Mouse (Mus musculus): ENCODE results near the gene Ppef2. TPM values are rescaled to one million over a fixed set of nuclear protein-coding genes. Genes with fewer than 3 reads are reported as not detected.

The Ppef2 gene
- polyA plus RNA-seq, 2 experiments, result 0.94 TPM; not detected in 1

DNA sequence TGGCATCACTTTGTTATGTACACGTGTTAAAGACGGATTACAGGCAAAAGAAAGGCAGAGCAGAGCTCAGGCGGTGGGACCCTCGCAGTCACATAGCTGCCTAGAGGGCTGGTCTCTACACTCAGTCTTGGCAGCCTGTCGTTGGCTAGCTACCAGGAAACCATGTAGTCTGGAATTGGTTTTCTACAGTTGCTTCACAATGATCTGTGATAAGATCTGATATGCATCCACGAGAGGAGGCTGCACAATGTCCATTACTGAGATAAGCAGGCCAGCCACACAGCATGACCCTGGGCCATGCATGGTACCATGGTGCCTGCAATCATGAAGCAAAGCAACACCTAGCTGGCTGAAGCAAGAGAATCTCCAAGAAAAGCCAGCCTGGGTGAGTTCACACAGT is 31.8 kb upstream of the Ppef2 start:
- DNase-seq (ENCODE audit: low spot score), result no peak
- Histone ChIP-seq H3K9me3 (ENCODE audit: control insufficient read depth, low read length) (no peaks in the 10 kb centered on the region), H3K4me3 (replicated peaks; ENCODE audit: low read length) (no peak overlapping the region), H3K4me2 (replicated peaks; ENCODE audit: low read depth, low read length, severe bottlenecking) (no peak overlapping the region), H3K4me1 (ENCODE audit: control insufficient read depth, insufficient read depth, low read length) (no peaks in the 10 kb centered on the region), H3K9ac (ENCODE audit: low read depth, low read length, severe bottlenecking) (no peak overlapping the region), H3K27me3 (ENCODE audit: control insufficient read depth, insufficient read depth, low read length) (no peaks in the 10 kb centered on the region), H3K36me3 (ENCODE audit: control insufficient read depth, insufficient read depth, low read length) (peaks cover 74% of the 10 kb centered on the region), H3K27ac (replicated peaks; ENCODE audit: low read depth, low read length) (no peak overlapping the region)
- no peak for TF ChIP-seq POLR2A (IDR thresholded peaks at IDR 0.05; ENCODE audit: borderline replicate concordance, extremely low read depth, insufficient read depth, insufficient read length)
- WGBS, result 87% methylated on average over 6 of the region's 6 CpGs
- no peak for ATAC-seq (ENCODE audit: low FRiP score, low read depth)

DNA sequence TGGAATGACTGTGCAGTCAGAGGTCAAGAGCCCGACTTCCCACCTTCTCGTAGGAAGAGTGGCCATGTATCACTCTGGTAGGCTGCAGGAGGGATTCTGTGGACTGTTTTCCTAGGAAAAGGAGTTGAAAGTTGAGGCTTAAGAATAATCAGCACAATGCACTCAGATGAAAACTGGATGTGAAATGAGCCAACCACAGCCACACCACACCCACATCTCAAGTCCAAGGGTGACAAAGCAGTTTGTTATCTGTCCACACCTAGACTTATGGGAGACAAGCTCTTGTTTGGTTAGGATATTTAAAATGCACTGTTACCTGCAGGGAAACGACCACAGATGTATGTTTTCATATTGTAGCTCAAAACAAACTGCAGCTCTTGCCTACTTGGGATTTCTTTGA is 27.0 kb upstream of the Ppef2 start:
- 78% methylated on average over 3 of the region's 3 CpGs for WGBS

DNA sequence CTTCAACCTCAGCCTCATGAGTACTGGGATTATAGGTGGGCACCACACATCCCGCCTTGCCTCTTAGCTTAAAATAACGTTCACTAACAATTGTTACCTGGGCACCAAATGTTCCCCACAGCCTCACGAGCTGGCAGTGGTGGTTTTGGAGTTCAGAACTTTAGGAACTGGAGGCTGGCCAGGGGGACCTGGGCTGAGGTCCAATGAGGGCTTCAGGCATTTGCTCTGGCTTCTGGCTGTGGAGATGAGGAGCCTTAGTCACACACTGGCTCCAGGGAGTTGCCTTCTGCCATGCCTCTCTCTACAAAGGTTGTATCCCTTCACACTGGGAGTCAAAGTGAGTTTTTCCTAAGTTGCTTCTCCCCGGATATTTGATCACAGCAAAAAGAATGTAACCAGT is 26.5 kb upstream of the Ppef2 start:
- H3K36me3 ChIP-seq (ENCODE audit: control insufficient read depth, insufficient read depth, low read length), result peaks cover 26% of the 10 kb centered on the region
- WGBS, result 74% methylated on average over 4 of the region's 4 CpGs
- no peaks in the 10 kb centered on the region for H3K9me3 ChIP-seq (ENCODE audit: control insufficient read depth, low read length)
- no peak for DNase-seq (ENCODE audit: low spot score)
- no peak for ATAC-seq (ENCODE audit: low FRiP score, low read depth)
- no peak for TF ChIP-seq POLR2A (IDR thresholded peaks at IDR 0.05; ENCODE audit: borderline replicate concordance, extremely low read depth, insufficient read depth, insufficient read length)
- H3K4me2 ChIP-seq (replicated peaks; ENCODE audit: low read depth, low read length, severe bottlenecking), result no peak overlapping the region
- peaks cover 7% of the 10 kb centered on the region; the same call in 1 of the 2 replicates for H3K4me1 ChIP-seq (ENCODE audit: control insufficient read depth, insufficient read depth, low read length)
- no peak overlapping the region for H3K9ac ChIP-seq (ENCODE audit: low read depth, low read length, severe bottlenecking)
- H3K4me3 ChIP-seq (replicated peaks; ENCODE audit: low read length), result no peak overlapping the region
- no peaks in the 10 kb centered on the region for H3K27me3 ChIP-seq (ENCODE audit: control insufficient read depth, insufficient read depth, low read length)
- no peak overlapping the region for H3K27ac ChIP-seq (replicated peaks; ENCODE audit: low read depth, low read length)

More for the DNA sequence above, 27.0 kb upstream of the Ppef2 start:
- DNase-seq (ENCODE audit: low spot score) (no peak), ATAC-seq (ENCODE audit: low FRiP score, low read depth) (no peak)
- TF ChIP-seq POLR2A (IDR thresholded peaks at IDR 0.05; ENCODE audit: borderline replicate concordance, extremely low read depth, insufficient read depth, insufficient read length), result no peak
- H3K9me3 ChIP-seq (ENCODE audit: control insufficient read depth, low read length), result no peaks in the 10 kb centered on the region
- peaks cover 7% of the 10 kb centered on the region; the same call in 1 of the 2 replicates for H3K4me1 ChIP-seq (ENCODE audit: control insufficient read depth, insufficient read depth, low read length)
- no peak overlapping the region for H3K4me3 ChIP-seq (replicated peaks; ENCODE audit: low read length)
- no peaks in the 10 kb centered on the region for H3K27me3 ChIP-seq (ENCODE audit: control insufficient read depth, insufficient read depth, low read length)
- no peak overlapping the region for H3K27ac ChIP-seq (replicated peaks; ENCODE audit: low read depth, low read length)
- H3K9ac ChIP-seq (ENCODE audit: low read depth, low read length, severe bottlenecking), result no peak overlapping the region
- H3K4me2 ChIP-seq (replicated peaks; ENCODE audit: low read depth, low read length, severe bottlenecking), result no peak overlapping the region
- H3K36me3 ChIP-seq (ENCODE audit: control insufficient read depth, insufficient read depth, low read length), result peaks cover 31% of the 10 kb centered on the region

DNA sequence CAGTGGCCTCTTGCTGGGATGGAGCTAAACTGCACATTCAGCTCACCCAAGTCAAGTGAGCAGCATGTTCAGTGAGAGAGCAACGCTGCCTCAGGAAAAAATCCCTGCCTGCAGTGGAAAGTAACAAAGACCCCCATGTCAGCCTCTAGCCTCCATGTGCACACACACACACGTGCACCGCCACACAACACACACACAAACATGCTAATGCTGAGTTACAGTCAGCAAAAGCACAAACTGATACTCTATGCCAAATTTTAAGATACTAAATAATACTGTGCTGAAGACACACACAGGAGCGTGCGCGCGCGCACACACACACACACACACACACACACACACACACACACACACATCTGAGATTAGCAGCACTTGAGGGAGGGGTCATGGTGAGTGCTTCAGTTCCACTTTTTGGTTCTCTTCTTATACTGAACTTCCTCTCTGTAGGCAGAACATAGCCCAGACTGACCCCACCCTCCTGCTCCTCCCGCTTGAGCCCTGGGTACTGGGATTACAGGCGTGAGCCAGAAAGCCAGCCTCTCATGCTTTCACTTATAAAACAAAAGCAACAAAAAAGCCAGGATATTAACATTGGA is 23.0 kb upstream of the Ppef2 start:
- no peak for DNase-seq (ENCODE audit: low spot score)

DNA sequence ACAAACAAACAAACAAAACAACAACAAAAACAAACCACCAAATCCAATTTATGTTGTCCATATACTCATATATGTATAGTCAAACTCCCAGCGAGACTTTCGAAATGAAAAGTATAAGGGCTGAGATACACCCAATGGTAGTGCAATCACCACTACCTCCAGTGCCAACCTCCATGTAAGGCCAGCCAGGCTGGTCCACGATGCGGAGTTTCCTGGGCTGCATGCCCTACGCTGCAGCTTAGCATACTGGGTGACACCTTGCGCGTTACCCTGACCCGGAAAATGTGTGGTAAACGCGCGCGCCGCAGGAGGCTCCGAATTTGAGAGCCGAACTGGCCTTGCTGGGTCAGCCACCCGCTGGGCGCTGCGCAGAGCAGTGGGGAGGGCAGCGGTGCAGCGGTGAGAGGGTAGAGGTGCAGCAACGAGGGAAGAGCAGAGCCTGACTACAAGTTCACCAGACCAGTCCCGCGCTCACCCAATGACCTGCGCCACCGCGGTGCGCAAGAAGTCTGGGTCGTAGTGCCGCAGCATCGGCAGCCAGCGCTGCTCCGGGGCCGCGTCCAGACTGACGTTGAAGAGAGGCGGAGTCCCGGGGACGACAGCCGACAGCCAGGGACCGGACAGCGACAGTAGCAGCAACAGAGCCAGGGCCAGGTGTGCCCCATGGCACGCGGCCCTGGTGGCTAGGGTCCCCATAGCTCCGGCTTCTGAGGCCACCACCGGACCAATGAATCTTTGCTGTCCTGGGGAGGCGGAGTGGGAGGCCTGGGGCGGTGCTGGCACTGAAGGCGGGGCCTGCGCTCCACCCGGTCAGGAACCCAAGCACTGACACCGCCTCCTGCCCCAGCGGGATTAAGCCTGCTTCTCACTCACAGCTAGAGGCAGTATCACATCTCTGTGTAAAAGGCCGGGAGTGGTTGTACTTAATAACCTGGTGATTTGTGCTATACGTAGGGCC is 21.6 kb upstream of the Ppef2 start, which contains the start of gene Naaa:
TSS of gene Naaa (minus strand) at position 734 of the 958 bp plus-strand sequence.
- Histone ChIP-seq H3K9ac (ENCODE audit: low read depth, low read length, severe bottlenecking) (peak within 1 kb of the TSS; percentile 61), H3K4me2 (replicated peaks; ENCODE audit: low read depth, low read length, severe bottlenecking) (peak within 1 kb of the TSS; percentile 88), H3K27ac (replicated peaks; ENCODE audit: low read depth, low read length) (no peak within 1 kb of the TSS; the same call in 1 of the 2 replicates), H3K27me3 (ENCODE audit: control insufficient read depth, insufficient read depth, low read length) (no peaks in the 10 kb centered on the region), H3K4me3 (replicated peaks; ENCODE audit: low read length) (peak within 1 kb of the TSS; percentile 65), H3K4me1 (ENCODE audit: control insufficient read depth, insufficient read depth, low read length) (peaks cover 7% of the 10 kb centered on the region; the same call in 1 of the 2 replicates), H3K36me3 (ENCODE audit: control insufficient read depth, insufficient read depth, low read length) (no peaks in the 10 kb centered on the region), H3K9me3 (ENCODE audit: control insufficient read depth, low read length) (no peaks in the 10 kb centered on the region)
- 5% methylated on average over 48 of the region's 54 CpGs for WGBS
- no peak for TF ChIP-seq POLR2A (IDR thresholded peaks at IDR 0.05; ENCODE audit: borderline replicate concordance, extremely low read depth, insufficient read depth, insufficient read length)
- ATAC-seq (ENCODE audit: low FRiP score, low read depth), result peak; percentile 89
- DNase-seq (ENCODE audit: low spot score), result peak; percentile 81

More for the DNA sequence above, 23.0 kb upstream of the Ppef2 start:
- H3K27me3 ChIP-seq (ENCODE audit: control insufficient read depth, insufficient read depth, low read length), result no peaks in the 10 kb centered on the region
- H3K4me2 ChIP-seq (replicated peaks; ENCODE audit: low read depth, low read length, severe bottlenecking), result no peak overlapping the region
- no peaks in the 10 kb centered on the region for H3K9me3 ChIP-seq (ENCODE audit: control insufficient read depth, low read length)
- TF ChIP-seq POLR2A (IDR thresholded peaks at IDR 0.05; ENCODE audit: borderline replicate concordance, extremely low read depth, insufficient read depth, insufficient read length), result no peak
- no peak overlapping the region for H3K9ac ChIP-seq (ENCODE audit: low read depth, low read length, severe bottlenecking)
- no peaks in the 10 kb centered on the region for H3K36me3 ChIP-seq (ENCODE audit: control insufficient read depth, insufficient read depth, low read length)
- ATAC-seq (ENCODE audit: low FRiP score, low read depth), result no peak
- no peak overlapping the region for H3K4me3 ChIP-seq (replicated peaks; ENCODE audit: low read length)
- H3K4me1 ChIP-seq (ENCODE audit: control insufficient read depth, insufficient read depth, low read length), result peaks cover 7% of the 10 kb centered on the region; the same call in 1 of the 2 replicates
- no peak overlapping the region for H3K27ac ChIP-seq (replicated peaks; ENCODE audit: low read depth, low read length)
- 79% methylated on average over 10 of the region's 10 CpGs for WGBS

Measured in limb, embryonic 14.5 days (tissue).